Mouse (Mus musculus) left cerebral cortex, postnatal 4 days (tissue): Measurements from ENCODE around the gene Stxbp1. TPM values are rescaled to one million over a fixed set of nuclear protein-coding genes. Genes with fewer than 3 reads are reported as not detected.

ENCODE experiments used
- DNase-seq: peaks from one replicate; pipeline ENCODE4 v3.0.0-alpha.2; 2022
- intact Hi-C: fragments of 180-260 bp; cut with DNase I; formaldehyde crosslinking; loops from one replicate; pipeline ENCODE4 v1.15.1; 2025
- total RNA-seq, 2 experiments: library from RNA; stranded (reverse); gene quantifications; 2 replicates each; pipeline ENCODE4 v1.2.3; 2021

The Stxbp1 gene
- total RNA-seq, 2 experiments from 2014 or later: 557 to 578 TPM

- no peak for DNase-seq
- intact Hi-C loops: no loop called here
These were observed 38.1 kb downstream of the Stxbp1 start for GRCm38 (mm10) chr2:32808816-32809566.

GRCm38 (mm10) chr2:32798251-32798962 lies 48.6 kb downstream of the Stxbp1 start:
- DNase-seq: no peak
- intact Hi-C loops: no loop called here

DNA sequence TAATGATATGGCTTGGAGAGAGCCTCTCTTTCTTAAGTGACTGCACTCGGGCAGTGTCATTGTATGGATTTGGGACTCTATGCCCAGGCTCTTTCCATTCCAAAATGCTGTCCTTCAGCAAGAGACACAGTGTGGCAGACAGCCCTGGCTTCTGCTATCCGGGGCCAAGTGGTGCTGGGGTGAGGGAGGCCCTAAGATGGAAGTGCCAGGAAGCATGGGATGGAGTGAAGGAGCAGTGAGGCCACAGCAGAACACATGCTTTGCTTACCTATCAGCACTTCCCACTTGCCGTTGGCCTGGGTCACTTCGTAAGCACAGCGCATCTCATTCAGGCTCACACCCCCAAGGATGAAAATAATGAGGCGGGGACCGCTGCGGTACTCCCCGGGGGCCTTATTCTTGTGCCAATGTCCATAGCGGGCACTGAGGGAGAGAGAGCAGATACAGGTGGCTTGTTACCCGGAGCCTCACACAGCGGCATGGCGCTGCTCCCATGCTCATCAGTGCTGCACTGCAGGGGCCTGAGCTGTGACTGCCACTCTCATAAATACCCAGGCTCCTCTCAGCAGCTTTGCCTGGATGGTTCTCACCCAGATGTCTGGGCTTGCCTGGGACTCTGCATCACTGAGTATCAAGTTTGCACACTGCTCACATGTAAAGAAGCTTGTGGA lies 51.2 kb downstream of the Stxbp1 start:
- intact Hi-C loops: no loop called here
- DNase-seq: no peak

DNA sequence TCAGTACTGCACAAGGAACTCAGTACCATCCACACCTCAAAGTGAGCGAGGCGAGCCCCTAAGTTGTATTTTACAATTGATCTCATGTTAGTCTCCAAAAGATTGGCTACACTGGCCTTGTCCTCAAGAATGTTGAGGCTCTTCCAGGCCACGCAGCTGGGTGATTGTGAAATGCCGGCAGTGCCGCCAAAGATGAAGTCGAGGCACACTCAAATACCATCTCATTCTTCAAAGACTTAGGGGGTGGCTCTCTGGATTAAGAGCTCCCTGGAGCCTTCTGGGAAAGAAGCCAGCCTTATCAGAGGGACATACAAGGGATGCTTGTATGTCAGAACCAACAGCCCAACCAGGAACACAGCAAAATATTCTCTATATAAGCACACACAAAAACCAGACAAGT lies 55.7 kb downstream of the Stxbp1 start:
- intact Hi-C loops: no loop called here
- no peak for DNase-seq

DNA sequence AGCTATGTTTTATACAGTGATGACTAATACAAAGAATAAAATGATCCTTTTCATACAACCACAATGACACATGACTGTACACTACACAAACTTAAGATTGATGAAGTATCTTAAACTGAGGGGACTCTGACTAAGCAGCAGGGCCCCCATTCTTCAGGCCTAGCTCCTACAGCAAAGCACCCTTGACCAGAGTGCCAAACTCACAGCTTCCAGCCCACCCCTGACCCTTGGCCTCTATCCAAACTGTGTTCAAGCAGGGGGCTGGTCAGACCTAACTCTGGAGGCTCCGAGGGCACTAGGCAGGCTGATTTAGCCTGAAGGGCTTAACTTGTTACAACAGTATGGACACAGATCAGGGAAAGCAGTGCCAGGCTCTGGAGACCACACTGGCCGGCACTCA lies 58.5 kb downstream of the Stxbp1 start:
- intact Hi-C loops: loop anchor here (5.0 kb wide), 1 partner anchor 64 kb away; no protein-coding TSS in a partner anchor
- no peak for DNase-seq

DNA sequence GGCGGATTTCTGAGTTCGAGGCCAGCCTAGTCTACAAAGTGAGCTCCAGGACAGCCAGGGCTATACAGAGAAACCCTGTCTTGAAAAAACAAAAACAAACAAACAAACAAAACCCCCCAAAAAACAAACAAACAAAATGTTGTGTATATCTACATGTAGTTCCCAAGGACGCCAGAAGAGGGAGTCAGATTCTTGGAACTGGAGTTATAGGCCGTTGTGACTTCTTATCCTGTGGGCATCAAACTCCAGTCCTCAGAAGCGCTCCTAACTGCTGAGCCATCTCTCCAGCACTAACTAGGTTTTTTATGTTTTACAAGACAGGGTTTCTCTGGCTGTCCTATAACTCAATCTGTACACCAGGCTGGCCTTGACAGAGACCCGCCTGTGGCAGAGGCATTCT lies 59.9 kb downstream of the Stxbp1 start:
- intact Hi-C loops: loop anchor here (5.0 kb wide), 1 partner anchor 65 kb away; no protein-coding TSS in a partner anchor
- DNase-seq: no peak

DNA sequence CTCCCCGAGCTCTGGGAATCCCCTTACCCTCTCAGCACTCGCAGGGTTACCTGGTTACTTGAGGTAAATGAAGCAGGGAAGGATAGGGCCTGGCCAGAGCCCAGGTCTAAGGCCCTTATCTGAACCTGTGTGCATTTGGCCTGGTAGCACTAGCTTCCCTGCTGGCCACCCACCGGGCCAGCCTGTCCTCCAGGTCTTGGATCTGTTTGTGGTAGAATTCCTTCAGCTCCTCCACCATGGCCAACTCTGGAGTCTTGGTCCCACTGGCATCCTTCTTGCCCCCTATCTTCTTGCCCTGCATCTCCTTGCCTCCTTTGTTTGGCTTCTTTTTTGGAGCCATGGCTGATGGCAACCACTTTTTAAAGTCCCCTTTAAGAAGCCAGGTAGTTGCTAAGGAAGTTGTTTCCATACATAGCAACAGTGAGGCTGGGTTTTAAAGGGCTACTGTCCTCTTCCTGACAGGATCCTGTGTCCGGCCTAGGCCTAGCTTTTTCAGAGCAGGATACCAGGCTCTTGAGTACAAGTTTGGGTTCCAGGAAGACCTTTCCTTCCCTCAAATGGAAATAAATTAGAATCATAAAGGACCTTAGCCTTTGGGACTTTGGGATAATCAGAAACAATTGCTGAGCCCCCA lies 62.9 kb downstream of the Stxbp1 start, which contains the start of gene Cfap157:
Gene Cfap157, minus strand, starts transcription at position 381 of the 634 bp plus-strand sequence.
- no peak for DNase-seq
- intact Hi-C loops: no loop called here

- intact Hi-C loops: no loop called here
- DNase-seq: no peak
These were observed 65.3 kb downstream of the Stxbp1 start for GRCm38 (mm10) chr2:32781710-32782109.

GRCm38 (mm10) chr2:32779714-32780113 lies 67.3 kb downstream of the Stxbp1 start:
- intact Hi-C loops: no loop called here
- DNase-seq: no peak

- DNase-seq: peak; percentile 73
- intact Hi-C loops: no loop called here
These were observed 67.9 kb downstream of the Stxbp1 start for GRCm38 (mm10) chr2:32779131-32779530.

- DNase-seq: no peak
- intact Hi-C loops: no loop called here
These were observed 69.0 kb downstream of the Stxbp1 start for GRCm38 (mm10) chr2:32778081-32778480.

DNA sequence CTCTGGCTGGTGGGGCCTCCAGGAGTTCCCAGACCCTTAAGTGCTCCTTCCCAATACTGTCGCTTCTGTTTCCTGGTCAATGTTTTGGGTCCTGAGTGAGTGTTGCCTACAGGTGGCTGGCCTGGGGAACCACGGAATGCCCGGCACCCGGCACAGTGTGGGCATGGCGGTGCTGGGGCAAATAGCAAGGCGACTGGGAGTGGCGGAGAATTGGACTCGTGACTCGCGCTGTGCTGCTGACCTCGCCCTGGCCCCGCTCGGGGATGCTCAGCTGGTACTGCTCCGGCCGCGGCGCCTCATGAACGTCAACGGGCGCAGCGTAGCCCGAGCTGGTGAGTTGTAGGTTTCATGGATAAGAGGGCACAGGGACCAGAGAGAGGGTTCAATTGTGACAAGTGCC lies 70.9 kb downstream of the Stxbp1 start:
- DNase-seq: no peak
- intact Hi-C loops: no loop called here

GRCm38 (mm10) chr2:32775359-32776074 lies 71.5 kb downstream of the Stxbp1 start, which contains the start of the genes Ttc16 and Ptrh1:
Ttc16 (minus strand) TSS chr2:32775633.
Ptrh1 (plus strand) TSS chr2:32775786.
- DNase-seq: peak; percentile 97
- intact Hi-C loops: no loop called here

GRCm38 (mm10) chr2:32772626-32773279 lies 74.3 kb downstream of the Stxbp1 start:
- DNase-seq: no peak
- intact Hi-C loops: no loop called here

GRCm38 (mm10) chr2:32771886-32772285 lies 75.2 kb downstream of the Stxbp1 start:
- intact Hi-C loops: no loop called here
- no peak for DNase-seq

- peak; percentile 48 for DNase-seq
- intact Hi-C loops: no loop called here
These were observed 77.5 kb downstream of the Stxbp1 start for GRCm38 (mm10) chr2:32769327-32770085.

GRCm38 (mm10) chr2:32768661-32769285 lies 78.3 kb downstream of the Stxbp1 start:
- intact Hi-C loops: no loop called here
- peak; percentile 66 for DNase-seq

DNA sequence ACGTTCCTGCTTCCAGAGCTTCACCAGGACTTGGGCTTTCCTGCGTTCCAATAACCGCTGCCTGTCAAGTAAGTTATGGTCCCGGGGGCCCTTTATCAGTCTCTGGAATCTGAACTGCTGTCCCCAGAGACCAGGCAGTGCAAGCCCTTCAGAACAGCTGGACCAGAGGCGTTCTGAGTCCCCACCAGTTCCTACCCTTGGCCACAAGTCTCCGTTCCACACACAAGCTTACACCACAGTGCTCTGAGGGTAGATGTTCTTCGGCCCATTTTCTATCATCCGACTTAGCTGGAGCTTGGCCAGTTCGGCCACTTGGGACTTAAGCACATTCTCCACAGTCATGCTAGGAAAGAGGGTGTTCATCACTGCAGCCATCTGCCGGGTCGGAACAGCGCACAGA lies 79.8 kb downstream of the Stxbp1 start:
- no peak for DNase-seq
- intact Hi-C loops: no loop called here
